ENCODE assay signal across 10 mouse cellular contexts in the genomic region with DNA sequence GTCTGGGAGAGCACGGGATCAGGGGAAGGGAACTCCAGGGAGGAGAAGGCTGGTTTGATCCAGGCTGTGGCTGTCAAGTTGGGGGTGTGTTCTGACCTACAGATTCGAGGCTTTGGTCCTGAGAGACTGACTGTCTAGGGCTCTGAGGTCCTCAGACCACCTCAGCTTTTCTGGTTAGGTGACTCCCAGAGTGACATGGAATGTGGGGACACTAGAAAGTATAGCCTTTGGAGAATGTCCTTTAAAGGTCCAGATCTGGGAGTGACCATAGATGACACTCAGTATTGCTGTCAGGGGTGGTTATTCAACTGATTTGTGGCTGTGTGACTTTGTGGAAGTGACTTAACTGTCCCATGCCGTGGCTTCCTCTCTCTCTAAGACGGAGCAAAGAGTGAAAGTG. TPM values are rescaled to one million over a fixed set of nuclear protein-coding genes. Genes with fewer than 3 reads are reported as not detected.
A peak's percentile ranks its signal among the peaks of the same experiment; 100 is the strongest.
DNase-seq lines count a peak whose midpoint lies in the region; ATAC-seq and TF ChIP-seq lines count a peak whose summit lies in the region.
"Had no signal": no experiment of that assay in that cellular context is flagged by ENCODE, and none has a peak within 500 bp of the region (broad histone marks: within the 10 kb centered on the region; RNA-seq: fewer than 3 reads in every experiment).

No protein-coding gene starts in this region.

- peak overlapping the region; percentile 42 for H3K9ac ChIP-seq in liver, adult 2 months (ENCODE audit: low read depth, low read length)
- peak overlapping the region; percentile 40 for H3K9ac ChIP-seq in forebrain, embryonic 16.5 days (replicated peaks; ENCODE audit: low read depth, low read length)
- peak overlapping the region; percentile 38; the same call in 1 of the 2 replicates for H3K9ac ChIP-seq in hindbrain, postnatal 0 days (replicated peaks; ENCODE audit: low read length)
- peak overlapping the region; percentile 11; the same call in 1 of the 2 replicates for H3K9ac ChIP-seq in neural tube, embryonic 15.5 days (replicated peaks)

- no peak for ATAC-seq in forebrain, embryonic 16.5 days
- ATAC-seq in hindbrain, postnatal 0 days: no peak
- no peak for ATAC-seq in neural tube, embryonic 15.5 days (ENCODE audit: low FRiP score)

- no peak for TF ChIP-seq CTCF in liver, adult 2 months (IDR thresholded peaks at IDR 0.05; ENCODE audit: low read depth, low read length)
- TF ChIP-seq CTCF in hindbrain, postnatal 0 days (IDR thresholded peaks at IDR 0.05; ENCODE audit: low read depth): no peak

- WGBS in liver, adult 2 months: 32% methylated on average over 4 of the region's 4 CpGs
- 52% methylated on average over 4 of the region's 4 CpGs for WGBS in forebrain, embryonic 16.5 days
- 46% methylated on average over 4 of the region's 4 CpGs for WGBS in hindbrain, postnatal 0 days
- WGBS in neural tube, embryonic 15.5 days: 44% methylated on average over 4 of the region's 4 CpGs

- no peak for TF ChIP-seq POLR2A in liver, adult 2 months (IDR thresholded peaks at IDR 0.05; ENCODE audit: extremely low read depth, insufficient read depth, low read length)

- H3K4me1 ChIP-seq in liver, adult 2 months (ENCODE audit: control insufficient read depth, insufficient read depth, low read length): peaks cover 10% of the 10 kb centered on the region; the same call in 1 of the 2 replicates
- peaks cover 57% of the 10 kb centered on the region for H3K4me1 ChIP-seq in forebrain, embryonic 16.5 days (replicated peaks; ENCODE audit: control insufficient read depth, insufficient read depth, low read length)
- H3K4me1 ChIP-seq in hindbrain, postnatal 0 days (ENCODE audit: insufficient read depth, low read length): peaks cover 50% of the 10 kb centered on the region
- H3K4me1 ChIP-seq in neural tube, embryonic 15.5 days: peaks cover 74% of the 10 kb centered on the region

- no peak for DNase-seq in liver, adult 2 months (ENCODE audit: extremely low read depth, low read depth, low spot score)
- no peak for DNase-seq in liver
- no peak for DNase-seq in hindbrain, postnatal 0 days (ENCODE audit: low spot score)
- DNase-seq in right cerebral cortex, postnatal 25 days: no peak
- DNase-seq in cerebellum, adult 8-10 months: no peak
- DNase-seq: adrenal gland, postnatal 25 days; gastrocnemius, postnatal 10 days; lung, adult 2 months had no signal

- peak overlapping the region; percentile 28; the same call in 1 of the 2 replicates for H3K27ac ChIP-seq in liver, adult 2 months (replicated peaks; ENCODE audit: insufficient read depth, low read depth, low read length)
- H3K27ac ChIP-seq in forebrain, embryonic 16.5 days (ENCODE audit: low read length): no peak overlapping the region
- H3K27ac ChIP-seq in hindbrain, postnatal 0 days: no peak overlapping the region
- no peak overlapping the region for H3K27ac ChIP-seq in neural tube, embryonic 15.5 days (replicated peaks)

- peak overlapping the region; percentile 48 for H3K4me2 ChIP-seq in forebrain, embryonic 16.5 days (ENCODE audit: low read length)
- H3K4me2 ChIP-seq in hindbrain, postnatal 0 days (ENCODE audit: low read depth, low read length): peak overlapping the region; percentile 92
- H3K4me2 ChIP-seq in neural tube, embryonic 15.5 days: peak overlapping the region; percentile 92

- no peak overlapping the region for H3K4me3 ChIP-seq in liver, adult 2 months (ENCODE audit: insufficient read depth, low read depth, low read length)
- H3K4me3 ChIP-seq in forebrain, embryonic 16.5 days (replicated peaks; ENCODE audit: low read length): peak overlapping the region; percentile 20
- peak overlapping the region; percentile 35 for H3K4me3 ChIP-seq in hindbrain, postnatal 0 days (ENCODE audit: low read length)
- peak overlapping the region; percentile 29 for H3K4me3 ChIP-seq in neural tube, embryonic 15.5 days (replicated peaks)

- H3K79me2 ChIP-seq in liver, adult 2 months (ENCODE audit: control insufficient read depth, insufficient read depth, low read length): peaks cover 9% of the 10 kb centered on the region; the same call in 1 of the 2 replicates

- H3K36me3 ChIP-seq in liver, adult 2 months (ENCODE audit: control insufficient read depth, insufficient read depth, low read length): no peaks in the 10 kb centered on the region
- H3K36me3 ChIP-seq in forebrain, embryonic 16.5 days (ENCODE audit: control insufficient read depth, insufficient read depth): no peaks in the 10 kb centered on the region
- no peaks in the 10 kb centered on the region for H3K36me3 ChIP-seq in hindbrain, postnatal 0 days (ENCODE audit: insufficient read depth, low read length)
- H3K36me3 ChIP-seq in neural tube, embryonic 15.5 days: no peaks in the 10 kb centered on the region

- H3K27me3 ChIP-seq in liver, adult 2 months (ENCODE audit: control insufficient read depth, insufficient read depth, low read length): no peaks in the 10 kb centered on the region
- no peaks in the 10 kb centered on the region for H3K27me3 ChIP-seq in forebrain, embryonic 16.5 days (replicated peaks; ENCODE audit: control insufficient read depth, insufficient read depth, low read length)
- H3K27me3 ChIP-seq in hindbrain, postnatal 0 days (ENCODE audit: insufficient read depth, low read length): no peaks in the 10 kb centered on the region
- no peaks in the 10 kb centered on the region for H3K27me3 ChIP-seq in neural tube, embryonic 15.5 days (replicated peaks)

- no peaks in the 10 kb centered on the region for H3K9me3 ChIP-seq in forebrain, embryonic 16.5 days (ENCODE audit: control insufficient read depth, low read length)
- no peaks in the 10 kb centered on the region for H3K9me3 ChIP-seq in hindbrain, postnatal 0 days (ENCODE audit: low read length)
- no peaks in the 10 kb centered on the region for H3K9me3 ChIP-seq in neural tube, embryonic 15.5 days (replicated peaks)

RNA-seq across cellular contexts. Expression of a gene that starts 2.4 kb away (rescaled TPM):
- 11.1 and 18.1 TPM in 2 replicates for total RNA-seq in liver, adult 2 months (2014; rRNA removed)
- polyA plus RNA-seq in liver, adult 2 months (2012; rRNA removed): 23.2 and 37.1 TPM in 2 replicates
- 89.6 and 113 TPM in 2 replicates for polyA plus RNA-seq in forebrain, embryonic 16.5 days (2015; fragmentation: Nextera tagmentation; extraction: Ambion mirVana)
- total RNA-seq in hindbrain, postnatal 0 days (2014; rRNA removed): 587 and 649 TPM in 2 replicates
- polyA plus RNA-seq in hindbrain, postnatal 0 days (2015; fragmentation: Nextera tagmentation; extraction: Ambion mirVana): 150 and 180 TPM in 2 replicates
- 117 and 130 TPM in 2 replicates for polyA plus RNA-seq in neural tube, embryonic 15.5 days (2015; fragmentation: Nextera tagmentation; extraction: Ambion mirVana)
